Mouse (Mus musculus): ENCODE data around the gene P2rx1. TPM values are rescaled to one million over a fixed set of nuclear protein-coding genes. Genes with fewer than 3 reads are reported as not detected.

The P2rx1 gene
- 0.53 and 0.54 TPM in 2 replicates for polyA plus RNA-seq (2012; rRNA removed)

DNA sequence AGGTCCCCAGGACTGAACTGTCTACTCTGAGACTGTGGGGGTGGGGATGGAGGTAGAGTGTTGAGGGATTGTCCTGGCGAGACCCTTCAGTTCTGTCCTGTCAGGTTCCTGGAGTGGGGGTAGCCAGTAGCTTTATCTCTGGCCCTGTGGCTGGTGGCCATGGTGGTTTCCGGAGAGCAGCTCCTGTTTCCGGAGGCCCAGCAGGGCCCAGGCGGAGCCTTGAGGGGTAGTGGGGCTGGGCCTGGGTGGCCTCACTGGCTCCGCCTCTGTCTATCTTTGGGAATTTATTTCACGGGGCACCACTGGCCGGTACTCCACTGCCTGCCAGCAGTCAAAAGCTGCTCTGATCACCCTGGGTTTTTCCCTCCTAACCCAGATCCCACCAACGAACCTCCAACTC, at the start of gene P2rx1:
TSS of gene P2rx1 (plus strand) at position 333 of the 400 bp plus-strand sequence.
- no peak for DNase-seq (ENCODE audit: extremely low spot score in 1 of 2, low spot score in 1 of 2)

DNA sequence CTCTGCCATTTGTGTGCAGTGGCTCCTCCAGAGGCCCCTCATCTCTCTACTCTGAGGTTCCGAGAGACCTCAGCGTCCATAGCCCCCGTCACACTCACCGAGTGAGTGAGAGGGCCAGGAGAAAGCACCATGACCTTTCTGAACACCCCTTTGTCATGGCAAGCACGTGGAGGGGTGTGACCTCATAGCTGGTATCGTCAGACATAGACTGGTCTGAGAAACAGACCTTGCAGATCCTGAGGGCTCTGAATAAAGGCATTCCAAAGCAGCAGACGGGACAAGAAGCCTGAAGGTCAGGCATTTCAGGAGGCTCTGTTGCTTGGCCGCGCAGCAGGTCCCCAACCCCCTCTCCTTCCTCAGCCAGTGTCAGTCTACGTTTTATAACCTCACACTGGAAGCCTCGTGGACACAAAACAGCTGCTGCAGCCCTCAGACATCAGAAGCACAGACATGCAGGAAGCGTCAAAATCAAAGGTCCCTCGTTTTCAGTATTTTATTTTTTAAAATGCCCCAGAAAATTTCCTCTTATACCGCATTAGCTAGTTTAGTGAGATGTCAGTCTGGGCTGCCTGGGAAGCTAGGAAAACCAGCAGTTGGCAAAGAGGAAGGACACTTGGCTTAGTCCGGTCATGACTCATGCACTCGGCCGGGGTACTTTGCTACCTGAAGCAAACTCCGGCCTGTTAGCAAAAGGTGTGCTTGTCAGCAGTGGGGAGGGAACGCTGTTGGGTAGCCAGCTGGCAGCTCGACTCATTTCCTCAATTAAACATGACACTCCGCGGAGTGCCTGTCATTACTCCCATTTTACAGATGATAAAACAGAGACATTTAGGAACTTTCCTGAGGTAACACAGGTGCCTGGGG, 47.5 kb upstream of the P2rx1 start:
- no peak for DNase-seq (ENCODE audit: extremely low spot score in 1 of 2, low spot score in 1 of 2)

DNA sequence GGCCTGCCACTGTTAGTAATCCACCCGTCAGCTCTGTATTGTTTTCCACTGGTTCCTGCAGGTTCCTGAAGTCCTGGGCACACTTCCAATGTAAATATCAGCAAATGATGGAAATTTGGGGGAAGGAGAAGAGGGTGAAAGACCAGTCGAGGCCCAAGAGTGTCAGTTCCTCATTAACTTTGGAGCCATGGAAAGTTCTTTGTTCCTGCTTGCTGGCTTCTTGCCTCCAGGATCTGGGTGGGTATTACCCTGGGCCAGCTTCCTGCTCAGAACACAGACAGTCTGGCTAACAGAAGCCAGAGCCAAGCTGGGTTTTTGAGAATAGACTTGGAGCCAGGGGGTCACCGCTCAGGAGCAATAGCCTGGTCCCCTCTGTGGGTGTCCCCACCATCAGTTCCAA, 46.7 kb upstream of the P2rx1 start:
- DNase-seq (ENCODE audit: extremely low spot score in 1 of 2, low spot score in 1 of 2), result no peak

- DNase-seq (ENCODE audit: extremely low spot score in 1 of 2, low spot score in 1 of 2), result no peak
Measured at GRCm38 (mm10) chr11:72952697-72953096, 46.2 kb upstream of the P2rx1 start.

DNA sequence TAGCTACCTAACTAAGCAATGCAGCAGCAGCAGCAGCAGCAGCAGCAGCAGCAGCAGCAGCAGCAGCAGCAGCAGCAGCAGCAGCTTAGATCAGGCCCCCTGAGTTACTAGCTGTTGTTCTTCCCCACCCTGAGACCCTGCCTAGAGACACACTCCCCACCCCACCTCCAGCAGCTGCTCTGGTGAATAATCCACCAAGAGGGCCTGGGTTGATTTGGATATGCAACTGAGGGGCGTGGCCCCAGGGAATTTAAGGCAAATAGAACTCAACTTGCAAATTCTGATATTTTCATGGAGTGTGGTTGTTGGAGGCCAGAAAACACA, 45.8 kb upstream of the P2rx1 start:
- DNase-seq (ENCODE audit: extremely low spot score in 1 of 2, low spot score in 1 of 2), result no peak

GRCm38 (mm10) chr11:72953440-72954151, 45.3 kb upstream of the P2rx1 start:
- no peak for DNase-seq (ENCODE audit: extremely low spot score in 1 of 2, low spot score in 1 of 2)

GRCm38 (mm10) chr11:72954216-72954615, 44.7 kb upstream of the P2rx1 start:
- DNase-seq (ENCODE audit: extremely low spot score in 1 of 2, low spot score in 1 of 2), result no peak

DNA sequence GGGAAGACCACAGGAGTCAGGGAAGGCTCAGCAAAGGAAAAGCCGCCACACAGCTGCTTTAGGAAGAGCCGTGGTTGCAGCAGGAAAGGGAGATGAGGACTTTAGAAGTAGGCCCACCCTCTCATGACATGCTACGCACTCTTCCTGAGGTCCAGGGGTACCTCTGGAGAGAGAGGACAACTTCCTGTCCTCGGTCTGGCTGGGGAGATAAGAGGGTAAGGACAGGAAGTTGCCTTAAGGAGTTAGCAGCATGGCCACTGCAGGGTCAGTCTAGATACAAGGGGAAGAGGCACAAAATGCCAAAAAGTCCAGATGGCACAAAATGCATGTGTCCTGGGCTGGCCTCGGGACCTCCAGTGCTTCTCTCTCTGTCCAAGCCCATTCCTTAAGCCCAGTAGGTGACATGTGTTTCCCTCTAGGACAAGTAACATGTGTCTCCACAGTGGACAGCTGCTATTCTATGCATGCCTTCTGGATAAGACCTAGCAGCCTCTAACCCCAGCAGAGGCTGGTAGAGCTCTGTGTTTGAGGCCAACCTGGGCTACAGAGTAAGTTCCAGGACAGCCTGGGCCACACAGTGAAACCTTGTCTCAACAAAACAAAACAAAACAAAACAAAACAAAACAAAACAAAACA, 43.4 kb upstream of the P2rx1 start:
- DNase-seq (ENCODE audit: extremely low spot score in 1 of 2, low spot score in 1 of 2), result no peak

- DNase-seq (ENCODE audit: extremely low spot score in 1 of 2, low spot score in 1 of 2), result no peak
Measured at GRCm38 (mm10) chr11:72957318-72957717, 41.6 kb upstream of the P2rx1 start.

DNA sequence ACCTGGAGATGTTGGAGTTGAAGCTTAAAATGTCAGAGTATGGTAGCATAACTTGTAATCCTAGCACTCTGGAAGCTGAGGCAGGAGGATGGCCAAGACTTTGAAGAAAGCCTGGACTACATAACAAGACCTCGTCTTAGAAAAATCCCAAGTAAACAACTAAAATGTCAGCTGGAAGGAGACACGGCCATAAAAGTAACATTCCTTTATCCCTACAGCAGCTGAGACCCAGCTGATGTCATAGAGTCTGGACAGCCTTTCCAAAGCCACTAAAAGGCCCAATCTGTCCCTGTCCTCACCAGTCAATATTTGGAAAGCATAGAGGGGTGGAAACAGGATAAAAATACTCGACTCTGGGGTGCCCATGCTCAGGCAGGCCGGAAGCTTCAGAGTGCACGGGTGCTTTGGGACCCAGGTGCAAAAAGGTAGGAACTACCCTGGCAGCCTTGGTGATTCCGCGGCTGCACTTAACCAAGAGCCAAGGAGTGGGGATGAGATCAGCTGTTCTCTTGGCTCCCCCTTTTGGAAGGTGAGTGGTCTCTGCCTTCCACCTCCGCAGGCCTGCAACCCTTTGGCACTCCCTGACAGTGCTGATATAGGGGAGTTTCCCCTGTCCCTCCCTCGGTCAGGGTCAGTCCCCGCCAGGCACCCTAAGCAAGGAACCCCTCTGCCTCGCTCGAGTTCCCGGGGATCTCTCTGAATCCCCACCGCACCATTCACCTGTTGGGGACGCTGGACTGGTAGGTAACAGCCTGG, 38.8 kb upstream of the P2rx1 start:
- DNase-seq (ENCODE audit: extremely low spot score in 1 of 2, low spot score in 1 of 2), result no peak

DNA sequence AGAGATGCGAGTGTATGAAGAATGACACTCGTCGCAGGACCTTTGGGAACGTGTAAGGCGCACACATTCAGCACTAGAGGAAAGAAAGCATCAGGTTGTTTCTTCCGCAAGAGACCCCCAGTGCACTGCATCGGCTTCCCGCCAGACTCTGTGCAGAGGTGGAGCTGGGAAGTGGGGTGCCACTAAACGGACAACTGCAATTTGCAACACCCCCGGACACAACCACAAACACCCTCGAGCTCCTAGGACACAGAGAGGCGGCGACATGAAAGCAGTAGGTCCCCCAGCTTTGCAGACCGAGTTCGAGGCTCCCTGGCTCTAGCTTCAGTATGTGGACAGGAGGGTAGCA, 38.2 kb upstream of the P2rx1 start:
- DNase-seq (ENCODE audit: extremely low spot score in 1 of 2, low spot score in 1 of 2), result no peak

GRCm38 (mm10) chr11:72961072-72961980, 37.6 kb upstream of the P2rx1 start, which contains the start of gene Atp2a3:
Atp2a3 (plus strand) TSS chr11:72961169.
- DNase-seq (ENCODE audit: extremely low spot score in 1 of 2, low spot score in 1 of 2), result no peak

DNA sequence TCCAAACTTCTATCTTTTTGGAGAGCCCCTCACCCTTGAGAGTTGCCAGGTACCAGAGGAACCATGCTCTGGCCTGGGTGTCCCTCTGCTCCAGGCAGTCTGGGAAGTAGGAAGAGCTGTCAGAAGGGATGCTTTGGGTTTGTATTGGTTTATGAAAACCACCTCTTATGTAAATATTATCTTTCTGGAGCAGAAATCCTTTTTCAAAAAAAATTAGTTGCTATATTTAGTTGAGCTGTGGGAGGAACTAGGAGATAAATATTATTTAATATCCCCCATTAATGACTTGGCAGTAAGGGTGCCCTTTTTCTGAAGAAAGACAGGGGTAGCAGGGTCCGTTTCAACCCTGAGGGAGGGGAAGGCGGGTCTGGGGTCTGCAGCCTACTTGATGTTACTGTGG, 36.5 kb upstream of the P2rx1 start:
- DNase-seq (ENCODE audit: extremely low spot score in 1 of 2, low spot score in 1 of 2), result no peak

- DNase-seq (ENCODE audit: extremely low spot score in 1 of 2, low spot score in 1 of 2), result no peak
Measured at GRCm38 (mm10) chr11:72963058-72963788, 35.7 kb upstream of the P2rx1 start.

- no peak for DNase-seq (ENCODE audit: extremely low spot score in 1 of 2, low spot score in 1 of 2)
Measured at GRCm38 (mm10) chr11:72963789-72964294, 35.1 kb upstream of the P2rx1 start.

GRCm38 (mm10) chr11:72974995-72975503, 23.9 kb upstream of the P2rx1 start:
- DNase-seq (ENCODE audit: extremely low spot score in 1 of 2, low spot score in 1 of 2), result no peak

DNA sequence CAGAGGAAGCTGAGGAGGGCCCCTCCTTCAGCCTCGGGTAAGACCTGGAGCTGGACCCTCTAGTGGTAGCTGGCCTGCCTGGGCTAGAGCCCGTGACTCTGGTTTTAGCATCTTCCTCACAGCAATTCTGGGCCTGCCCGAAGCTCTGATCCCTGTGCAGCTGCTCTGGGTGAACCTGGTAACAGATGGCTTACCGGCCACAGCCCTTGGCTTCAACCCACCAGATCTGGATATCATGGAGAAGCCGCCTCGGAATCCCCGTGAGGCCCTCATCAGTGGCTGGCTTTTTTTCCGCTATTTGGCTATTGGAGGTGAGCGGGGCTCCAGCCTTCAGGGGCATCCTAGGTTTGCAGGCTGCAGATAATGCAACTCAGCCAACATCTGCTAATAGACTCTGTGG, 16.4 kb upstream of the P2rx1 start:
- no peak for DNase-seq (ENCODE audit: extremely low spot score in 1 of 2, low spot score in 1 of 2)

- DNase-seq (ENCODE audit: extremely low spot score in 1 of 2, low spot score in 1 of 2), result no peak
Measured at GRCm38 (mm10) chr11:72983283-72983682, 15.6 kb upstream of the P2rx1 start.

DNA sequence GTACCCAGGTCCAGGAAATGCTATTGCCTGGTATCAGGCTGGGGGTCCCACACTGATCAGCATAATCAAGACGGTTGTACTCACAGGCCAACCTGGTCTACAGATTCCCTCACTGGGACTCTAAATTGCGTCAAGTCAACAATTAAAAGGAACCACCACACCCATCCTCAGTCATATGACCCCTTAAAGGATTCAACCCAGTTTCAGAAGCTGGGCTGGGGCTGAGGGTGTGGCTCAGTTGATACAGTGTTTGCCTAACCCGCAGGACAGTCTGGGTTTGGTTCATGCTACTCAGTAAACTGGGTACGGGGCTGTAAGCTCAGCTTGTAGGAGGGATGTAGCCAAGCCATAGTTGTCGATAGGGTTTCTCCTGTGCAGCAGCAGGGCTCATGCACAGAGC, 12.2 kb upstream of the P2rx1 start:
- DNase-seq (ENCODE audit: extremely low spot score in 1 of 2, low spot score in 1 of 2), result no peak
